Mouse (Mus musculus): ENCODE measurements around the gene Prkn.

- TF ChIP-seq POLR2A (IDR thresholded peaks at IDR 0.05; ENCODE audit: extremely low read depth, insufficient read depth, low read length), result no peak
- no peak for TF ChIP-seq CTCF (IDR thresholded peaks at IDR 0.05; ENCODE audit: low read depth, low read length)
Observed at GRCm38 (mm10) chr17:11585491-11585890, 745.3 kb downstream of the Prkn start.

Measured in liver, adult 2 months (tissue).